Mouse (Mus musculus): ENCODE data around the gene Marveld2. TPM values are rescaled to one million over a fixed set of nuclear protein-coding genes. Genes with fewer than 3 reads are reported as not detected.

Gene Marveld2
- polyA plus RNA-seq (2012; rRNA removed): 8.2 and 11.4 TPM in 2 replicates

DNA sequence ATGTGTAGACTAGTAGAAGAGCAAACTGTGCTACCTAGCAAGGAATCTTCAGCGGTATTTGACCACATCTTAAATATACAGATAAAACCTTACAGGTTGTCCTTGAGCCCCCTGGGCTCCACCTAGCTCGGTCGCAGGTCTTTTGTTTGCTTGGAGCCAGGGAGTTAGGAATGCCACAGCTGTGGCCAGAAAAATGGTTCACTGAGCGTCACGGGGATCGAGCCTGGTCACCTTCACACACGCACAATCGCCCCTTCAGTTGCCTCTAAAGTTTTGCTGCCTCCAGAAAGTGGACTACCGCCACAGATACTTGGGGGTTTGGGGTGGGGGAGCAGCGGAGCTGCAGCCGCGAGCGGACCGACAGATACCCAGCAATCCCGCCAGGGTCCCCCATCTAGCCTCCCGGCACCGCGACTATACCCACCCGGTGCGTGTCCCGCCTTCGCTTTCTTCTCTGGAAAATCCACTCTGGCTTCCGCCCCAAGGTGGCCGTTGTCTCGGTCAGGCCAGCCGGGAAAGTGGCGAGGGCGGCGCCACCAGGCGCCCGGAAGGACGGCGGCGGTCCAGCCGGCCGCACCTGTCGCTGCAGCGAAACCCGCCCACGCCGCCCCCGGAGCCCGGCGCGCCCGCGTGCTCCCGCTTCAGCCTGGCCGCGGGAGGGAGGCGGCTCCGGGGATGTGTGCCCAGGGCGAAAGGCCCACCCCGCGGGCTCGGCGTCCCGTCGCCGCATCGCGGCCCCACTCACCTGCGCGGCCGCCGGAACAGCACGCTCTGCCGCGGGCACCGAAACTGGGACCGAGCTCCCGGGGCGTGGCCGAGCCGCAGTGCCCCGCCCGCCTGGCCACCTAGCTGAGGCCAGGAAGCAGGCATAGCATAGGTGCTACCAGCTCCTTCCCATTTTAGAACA is at the start of gene Marveld2:
Gene Marveld2 (minus strand): TSS at position 791 of the 907 bp plus-strand sequence.
- peak; percentile 69 for DNase-seq
- 6% methylated on average over 77 of the region's 77 CpGs for WGBS
- peak within 1 kb of the TSS; percentile 31 for H3K4me3 ChIP-seq (replicated peaks; ENCODE audit: extremely low read depth, low read depth, low read length)
- no peak for TF ChIP-seq CTCF (IDR thresholded peaks at IDR 0.05; ENCODE audit: insufficient read depth, low read length)
- no peak; the same call in 1 of the 2 replicates for TF ChIP-seq POLR2A (IDR thresholded peaks at IDR 0.05; ENCODE audit: borderline replicate concordance, extremely low read depth, low read depth, low read length)
- H3K4me1 ChIP-seq (ENCODE audit: control insufficient read depth, insufficient read depth, low read length): no peaks in the 10 kb centered on the region

DNA sequence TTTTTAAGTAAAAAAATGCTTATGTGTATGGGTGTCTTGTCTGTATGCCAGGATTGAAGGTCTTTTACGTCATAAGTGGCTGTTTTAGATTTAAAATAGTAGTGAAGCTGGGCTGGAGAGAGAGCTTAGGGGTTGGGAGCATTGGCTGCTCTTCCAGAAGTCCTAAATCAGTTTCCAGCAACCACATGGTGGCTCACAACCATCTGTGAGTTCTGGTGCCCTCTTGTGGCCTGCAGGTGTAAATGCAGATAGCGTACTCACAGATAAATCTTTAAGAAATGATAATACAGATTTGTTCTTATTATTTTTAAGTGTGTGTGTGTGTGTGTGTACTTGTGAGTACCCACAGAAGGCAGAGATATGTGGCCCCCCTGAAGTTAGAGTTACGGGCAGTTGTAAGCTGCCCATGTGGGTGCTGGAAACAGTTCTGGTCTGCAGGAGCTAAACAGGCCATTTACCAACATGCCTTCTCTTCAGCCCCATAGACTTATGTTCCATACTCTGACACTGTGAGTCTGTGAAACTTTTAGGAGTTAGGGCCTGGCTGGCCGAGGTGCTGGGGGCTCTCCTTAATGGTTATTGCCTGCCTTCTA is 43.2 kb upstream of the Marveld2 start:
- Histone ChIP-seq H3K4me3 (replicated peaks; ENCODE audit: extremely low read depth, low read depth, low read length) (no peak overlapping the region), H3K4me1 (ENCODE audit: control insufficient read depth, insufficient read depth, low read length) (no peaks in the 10 kb centered on the region)
- WGBS: 33% methylated on average over 4 of the region's 4 CpGs
- TF ChIP-seq POLR2A (IDR thresholded peaks at IDR 0.05; ENCODE audit: borderline replicate concordance, extremely low read depth, low read depth, low read length) (no peak), CTCF (IDR thresholded peaks at IDR 0.05; ENCODE audit: insufficient read depth, low read length) (peak; percentile 76)
- DNase-seq: peak; percentile 31

DNA sequence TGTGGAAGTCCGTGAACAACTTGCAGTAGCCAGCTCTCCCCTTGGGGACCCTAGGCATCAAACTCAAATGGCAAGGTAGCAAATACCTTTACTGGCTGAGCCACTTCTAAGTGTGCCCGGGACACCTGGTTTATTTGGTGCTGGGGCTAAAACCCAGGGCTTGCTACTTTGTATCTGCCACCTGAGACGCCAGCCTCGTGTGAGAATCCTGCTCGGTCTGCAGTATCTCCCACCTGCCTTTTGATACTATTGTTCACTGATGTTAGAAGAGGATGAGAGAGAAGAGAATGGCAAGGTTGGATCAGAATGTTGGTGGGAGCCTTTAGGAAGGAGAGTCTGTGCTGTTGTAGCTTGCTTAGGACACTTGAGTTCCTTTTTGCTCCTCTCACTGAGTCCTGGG is 41.3 kb upstream of the Marveld2 start:
- no peak for DNase-seq
- no peak for TF ChIP-seq CTCF (IDR thresholded peaks at IDR 0.05; ENCODE audit: insufficient read depth, low read length)
- TF ChIP-seq POLR2A (IDR thresholded peaks at IDR 0.05; ENCODE audit: borderline replicate concordance, extremely low read depth, low read depth, low read length): no peak
- no peak overlapping the region for H3K4me3 ChIP-seq (replicated peaks; ENCODE audit: extremely low read depth, low read depth, low read length)
- 93% methylated on average over 5 of the region's 5 CpGs for WGBS
- no peaks in the 10 kb centered on the region for H3K4me1 ChIP-seq (ENCODE audit: control insufficient read depth, insufficient read depth, low read length)

DNA sequence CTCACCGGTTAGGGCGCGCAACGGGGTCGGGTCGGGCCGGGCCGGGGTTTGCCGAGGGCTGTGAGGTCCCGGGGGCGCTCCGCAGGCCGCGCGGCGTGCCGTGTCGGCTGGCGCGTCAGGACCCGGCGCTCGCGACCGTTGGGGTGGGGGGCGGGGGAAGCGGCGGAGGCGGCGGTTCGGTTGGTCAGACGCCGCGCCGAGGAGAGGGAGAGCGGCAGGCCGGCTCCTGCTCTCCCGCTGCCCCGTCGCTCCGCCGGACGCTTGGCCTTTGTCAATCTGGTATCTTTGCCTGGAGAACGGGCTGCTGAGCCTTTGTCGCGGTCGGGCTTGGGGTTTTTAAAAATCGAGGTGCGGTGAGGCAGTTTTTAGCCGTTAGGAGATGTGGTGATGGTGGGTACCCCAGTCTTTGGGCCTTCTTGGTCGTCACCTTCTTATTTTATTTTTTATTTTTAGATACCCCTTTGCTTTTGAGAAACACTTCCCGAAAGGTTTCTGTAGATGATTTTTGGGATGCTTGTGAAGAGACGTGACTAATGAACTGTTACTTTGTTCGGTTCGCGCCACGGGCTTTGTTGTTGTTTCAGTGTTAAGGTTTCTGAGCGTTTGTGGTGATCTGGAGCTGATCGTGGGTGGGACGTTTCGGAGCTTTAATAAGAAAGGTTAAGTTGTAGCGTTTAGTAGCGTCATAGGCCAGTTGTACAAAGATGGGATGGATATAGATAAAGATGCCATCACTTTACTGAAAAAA is 34.8 kb upstream of the Marveld2 start, which contains the start of gene Taf9:
Gene Taf9 (plus strand): TSS at position 141 of the 748 bp plus-strand sequence.
- DNase-seq: no peak
- Histone ChIP-seq H3K4me1 (ENCODE audit: control insufficient read depth, insufficient read depth, low read length) (no peaks in the 10 kb centered on the region; the same call in none of the 2 replicates), H3K4me3 (replicated peaks; ENCODE audit: extremely low read depth, low read depth, low read length) (peak within 1 kb of the TSS; percentile 99)
- TF ChIP-seq CTCF (IDR thresholded peaks at IDR 0.05; ENCODE audit: insufficient read depth, low read length) (no peak), POLR2A (IDR thresholded peaks at IDR 0.05; ENCODE audit: borderline replicate concordance, extremely low read depth, low read depth, low read length) (no peak)
- under 1% methylated on average over 62 of the region's 63 CpGs for WGBS

DNA sequence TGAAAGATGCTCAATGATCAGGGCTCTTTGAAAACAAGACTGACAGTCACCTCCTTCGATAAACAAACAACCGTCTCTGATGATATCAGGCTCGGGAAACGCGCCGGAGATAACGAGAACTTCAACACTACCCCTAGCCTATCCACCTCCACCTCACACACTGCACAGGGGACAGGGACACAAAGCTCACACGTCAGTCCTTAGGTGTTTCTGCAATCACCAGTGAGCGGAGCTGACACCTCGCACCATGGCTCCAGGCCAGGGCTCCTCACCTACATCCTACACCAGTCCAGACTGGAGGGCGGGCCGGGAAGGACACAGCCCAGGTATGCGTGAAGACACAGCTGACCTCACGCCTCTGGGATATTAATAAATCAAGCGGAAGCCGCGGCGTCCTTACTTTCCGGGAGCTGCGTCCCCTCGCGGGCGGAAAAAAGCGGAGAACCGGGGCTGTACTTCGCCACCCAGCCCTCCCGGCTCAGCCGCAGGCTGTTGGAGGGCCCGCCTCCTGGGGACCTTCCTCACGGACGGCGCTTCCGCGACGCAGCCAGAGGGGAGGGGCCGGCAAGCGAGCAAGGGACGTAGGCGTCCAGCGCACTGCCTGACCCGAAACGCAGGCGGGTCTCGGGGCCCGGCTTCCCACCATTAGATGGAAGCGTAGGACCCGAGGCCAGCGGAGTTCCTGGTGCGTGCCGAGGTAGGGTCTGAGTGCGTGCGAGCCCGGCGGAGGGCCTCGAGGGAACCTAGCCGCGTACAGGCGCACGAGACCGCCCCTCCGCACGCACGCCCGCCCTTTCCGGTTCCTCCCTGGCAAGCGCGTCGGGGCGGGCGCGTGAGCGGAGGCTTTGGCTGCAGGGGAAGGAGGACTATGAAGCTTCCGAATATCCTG is 34.0 kb upstream of the Marveld2 start, which contains the start of the genes Ak6 and Rad17:
Gene Ak6 (plus strand): TSS at position 430 of the 889 bp plus-strand sequence.
Gene Rad17 (minus strand): TSS at position 502 of the 889 bp plus-strand sequence.
- under 1% methylated on average over 73 of the region's 73 CpGs for WGBS
- TF ChIP-seq CTCF (IDR thresholded peaks at IDR 0.05; ENCODE audit: insufficient read depth, low read length) (no peak), POLR2A (IDR thresholded peaks at IDR 0.05; ENCODE audit: borderline replicate concordance, extremely low read depth, low read depth, low read length) (peak; percentile 73)
- Histone ChIP-seq H3K4me1 (ENCODE audit: control insufficient read depth, insufficient read depth, low read length) (no peaks in the 10 kb centered on the region; the same call in none of the 2 replicates), H3K4me3 (replicated peaks; ENCODE audit: extremely low read depth, low read depth, low read length) (peak within 1 kb of the TSS; percentile 99)
- peak; percentile 97 for DNase-seq

DNA sequence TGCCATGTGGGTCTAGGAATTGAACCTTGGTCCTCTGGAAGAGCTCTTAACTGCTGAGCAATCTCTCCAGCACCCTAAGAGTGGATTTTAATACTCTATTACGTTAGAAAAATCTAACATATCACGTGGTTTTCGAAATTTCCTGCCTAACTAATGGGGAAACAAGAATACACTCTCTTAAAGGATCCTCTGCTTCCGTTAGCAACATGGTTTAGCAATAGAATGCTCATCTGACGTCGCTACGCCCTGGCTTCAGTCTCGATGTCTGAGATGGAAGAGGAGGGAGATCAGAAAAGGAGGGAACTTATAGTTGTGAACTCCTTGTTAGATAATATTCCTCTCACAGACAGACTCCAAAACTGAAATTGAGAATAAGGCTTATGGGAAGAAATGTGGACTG is 31.5 kb upstream of the Marveld2 start:
- DNase-seq: no peak
- Histone ChIP-seq H3K4me1 (ENCODE audit: control insufficient read depth, insufficient read depth, low read length) (no peaks in the 10 kb centered on the region; the same call in none of the 2 replicates), H3K4me3 (replicated peaks; ENCODE audit: extremely low read depth, low read depth, low read length) (no peak overlapping the region)
- 88% methylated on average over 8 of the region's 8 CpGs for WGBS
- no peak for TF ChIP-seq POLR2A (IDR thresholded peaks at IDR 0.05; ENCODE audit: borderline replicate concordance, extremely low read depth, low read depth, low read length)
- no peak for TF ChIP-seq CTCF (IDR thresholded peaks at IDR 0.05; ENCODE audit: insufficient read depth, low read length)

DNA sequence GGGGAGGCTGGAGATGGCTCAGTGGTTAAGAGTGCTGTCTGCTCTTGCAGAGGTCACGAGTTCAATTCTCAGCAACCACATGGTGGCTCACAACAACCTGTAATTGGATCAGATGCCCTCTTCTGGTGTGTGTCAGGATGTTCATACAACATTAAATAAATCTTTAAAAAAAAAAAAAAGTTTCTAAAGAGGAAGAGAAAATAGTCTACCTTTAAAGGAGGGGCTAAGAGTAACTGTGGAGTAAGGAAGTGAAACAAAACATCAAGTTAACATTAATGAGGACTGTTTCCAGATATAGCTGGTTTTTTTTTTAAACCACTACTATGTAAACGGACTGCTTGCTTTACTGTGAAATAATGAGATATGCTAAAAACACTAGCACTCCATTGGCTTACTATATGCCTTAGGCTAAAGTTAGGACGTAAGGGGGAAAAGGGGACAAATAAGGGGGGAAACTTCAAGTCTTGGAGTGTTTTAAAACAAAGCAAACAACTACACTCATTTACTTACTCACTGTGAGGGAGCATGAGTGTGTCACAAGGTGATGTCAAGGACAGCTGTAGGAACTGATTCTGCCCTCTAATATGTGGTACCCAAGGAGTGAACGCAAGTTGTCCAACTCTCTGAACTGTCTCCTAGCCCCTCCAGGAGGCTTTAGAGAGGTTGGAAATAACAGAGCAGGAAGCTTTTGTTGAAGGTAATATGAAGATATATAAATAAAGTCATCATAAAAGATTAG is 25.9 kb upstream of the Marveld2 start:
- TF ChIP-seq POLR2A (IDR thresholded peaks at IDR 0.05; ENCODE audit: borderline replicate concordance, extremely low read depth, low read depth, low read length) (no peak), CTCF (IDR thresholded peaks at IDR 0.05; ENCODE audit: insufficient read depth, low read length) (no peak)
- no peaks in the 10 kb centered on the region for H3K4me1 ChIP-seq (ENCODE audit: control insufficient read depth, insufficient read depth, low read length)
- DNase-seq: no peak
- WGBS: 78% methylated on average over 4 of the region's 4 CpGs
- no peak overlapping the region for H3K4me3 ChIP-seq (replicated peaks; ENCODE audit: extremely low read depth, low read depth, low read length)
